Mouse (Mus musculus) testis, adult 2 months (tissue): ENCODE results near the gene Ostn.

Source experiments
- CTCF ChIP-seq: fragments of 200-500 bp; IDR thresholded peaks from 2 replicates; pipeline ENCODE4 v1.5.1; 2012; ENCODE audit warnings: low read depth, mild to moderate bottlenecking, inconsistent platforms, low read length, moderate library complexity; ENCODE audit not compliant: control insufficient read depth, insufficient read depth, insufficient replicate concordance
- POLR2A ChIP-seq: fragments of 200-500 bp; IDR thresholded peaks from 2 replicates; pipeline ENCODE4 v1.6.1; 2012; ENCODE audit warnings: low read depth, mild to moderate bottlenecking, inconsistent platforms, low read length, moderate library complexity; ENCODE audit not compliant: control insufficient read depth

DNA sequence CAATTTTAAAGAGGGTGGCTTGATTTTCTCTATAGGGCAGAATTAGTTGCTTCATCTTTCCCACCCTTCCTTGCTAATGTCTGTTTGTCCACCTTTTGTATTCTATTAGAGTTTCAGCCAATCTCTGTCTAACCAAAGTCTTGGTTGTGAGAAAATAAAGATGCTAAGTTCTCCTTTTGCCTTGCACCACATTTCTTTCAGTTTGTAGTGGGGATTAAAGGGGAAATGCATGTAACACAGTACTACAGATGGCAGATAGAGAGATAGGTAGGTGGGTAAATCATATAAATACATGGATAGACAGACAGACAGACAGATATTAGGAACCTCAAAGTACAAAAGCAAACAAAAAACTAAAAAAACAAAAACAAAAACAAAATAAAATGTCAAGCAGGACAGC, 69.3 kb downstream of the Ostn start:
- no peak for TF ChIP-seq CTCF
- TF ChIP-seq POLR2A = no peak
